Mouse (Mus musculus): ENCODE measurements around the gene Cenpj. TPM values are rescaled to one million over a fixed set of nuclear protein-coding genes. Genes with fewer than 3 reads are reported as not detected.

Cenpj gene
- total RNA-seq, 1 experiment = 4.5 TPM

- Histone ChIP-seq H3K4me1 (ENCODE audit: control insufficient read depth in 2 of 2, insufficient read depth in 2 of 2, low read length in 2 of 2, poor library complexity in 1 of 2) (peaks cover 4 to 8% of the 10 kb centered on the region in 2 experiments; a peak in 3 of 4 replicates), H3K27ac (ENCODE audit: insufficient read depth, low read depth, low read length, poor library complexity, severe bottlenecking) (no peak overlapping the region), H3K9ac (ENCODE audit: insufficient read depth, low read depth, low read length, poor library complexity, severe bottlenecking) (no peak overlapping the region), H3K4me3 (ENCODE audit: insufficient read depth in 1 of 2, low read depth in 1 of 2, low read length in 2 of 2, poor library complexity in 1 of 2, severe bottlenecking in 1 of 2) (no peak overlapping the region), H3K36me3 (ENCODE audit: control insufficient read depth, insufficient read depth, low read length, poor library complexity, severe bottlenecking) (no peaks in the 10 kb centered on the region), H3K9me3 (ENCODE audit: control insufficient read depth, insufficient read depth, low read depth, low read length) (no peaks in the 10 kb centered on the region)
- TF ChIP-seq MAFK (IDR thresholded peaks at IDR 0.05; ENCODE audit: insufficient read depth, low read depth, low read length) (no peak), ZC3H11A (IDR thresholded peaks at IDR 0.05; ENCODE audit: borderline replicate concordance, low read depth, low read length) (no peak), ZNF384 (IDR thresholded peaks at IDR 0.05; ENCODE audit: low read depth, low read length) (no peak), CHD2 (IDR thresholded peaks at IDR 0.05; ENCODE audit: low read depth, low read length) (no peak), HCFC1 (IDR thresholded peaks at IDR 0.05; ENCODE audit: borderline replicate concordance, insufficient read depth, low read length) (no peak)
- in situ Hi-C loops (cut with MboI; ENCODE audit: low sequenced_read_pairs in 2 of 2, unreplicated experiment in 2 of 2) = no loop called here
- peak; percentile 35 for DNase-seq (ENCODE audit: low read depth, low spot score)
Measured at GRCm38 (mm10) chr14:56545491-56545890, 29.7 kb downstream of the Cenpj start.

- Histone ChIP-seq H3K27ac (ENCODE audit: insufficient read depth, low read depth, low read length, poor library complexity, severe bottlenecking) (no peak overlapping the region), H3K4me1 (ENCODE audit: control insufficient read depth in 2 of 2, insufficient read depth in 2 of 2, low read length in 2 of 2, poor library complexity in 1 of 2) (peaks cover 4 to 8% of the 10 kb centered on the region in 2 experiments; a peak in 3 of 4 replicates), H3K36me3 (ENCODE audit: control insufficient read depth, insufficient read depth, low read length, poor library complexity, severe bottlenecking) (no peaks in the 10 kb centered on the region), H3K4me3 (ENCODE audit: insufficient read depth in 1 of 2, low read depth in 1 of 2, low read length in 2 of 2, poor library complexity in 1 of 2, severe bottlenecking in 1 of 2) (no peak overlapping the region), H3K9ac (ENCODE audit: insufficient read depth, low read depth, low read length, poor library complexity, severe bottlenecking) (no peak overlapping the region), H3K9me3 (ENCODE audit: control insufficient read depth, insufficient read depth, low read depth, low read length) (no peaks in the 10 kb centered on the region)
- in situ Hi-C loops (cut with MboI; ENCODE audit: low sequenced_read_pairs in 2 of 2, unreplicated experiment in 2 of 2) = no loop called here
- DNase-seq (ENCODE audit: low read depth, low spot score) = no peak
- TF ChIP-seq CHD2 (IDR thresholded peaks at IDR 0.05; ENCODE audit: low read depth, low read length) = no peak
- TF ChIP-seq MAFK (IDR thresholded peaks at IDR 0.05; ENCODE audit: insufficient read depth, low read depth, low read length) = no peak
- no peak for TF ChIP-seq ZC3H11A (IDR thresholded peaks at IDR 0.05; ENCODE audit: borderline replicate concordance, low read depth, low read length)
- no peak for TF ChIP-seq ZNF384 (IDR thresholded peaks at IDR 0.05; ENCODE audit: low read depth, low read length)
- no peak for TF ChIP-seq HCFC1 (IDR thresholded peaks at IDR 0.05; ENCODE audit: borderline replicate concordance, insufficient read depth, low read length)
Measured at GRCm38 (mm10) chr14:56544946-56545345, 30.3 kb downstream of the Cenpj start.

- peaks cover 1% of the 10 kb centered on the region; the same call in 1 of the 2 replicates for H3K36me3 ChIP-seq (ENCODE audit: control insufficient read depth, insufficient read depth, low read length, poor library complexity, severe bottlenecking)
- H3K27ac ChIP-seq (ENCODE audit: insufficient read depth, low read depth, low read length, poor library complexity, severe bottlenecking) = no peak overlapping the region
- H3K4me1 ChIP-seq (ENCODE audit: control insufficient read depth in 2 of 2, insufficient read depth in 2 of 2, low read length in 2 of 2, poor library complexity in 1 of 2) = 0 out of 4 replicates have a peak, but pooled peaks cover 0 to 2% of the 10 kb centered on the region in 2 experiments
- in situ Hi-C loops (cut with MboI; ENCODE audit: low sequenced_read_pairs in 2 of 2, unreplicated experiment in 2 of 2) = no loop called here
- DNase-seq (ENCODE audit: low read depth, low spot score) = no peak
- no peak overlapping the region for H3K9ac ChIP-seq (ENCODE audit: insufficient read depth, low read depth, low read length, poor library complexity, severe bottlenecking)
- TF ChIP-seq CHD2 (IDR thresholded peaks at IDR 0.05; ENCODE audit: low read depth, low read length) (no peak), ZC3H11A (IDR thresholded peaks at IDR 0.05; ENCODE audit: borderline replicate concordance, low read depth, low read length) (no peak), ZNF384 (IDR thresholded peaks at IDR 0.05; ENCODE audit: low read depth, low read length) (no peak), HCFC1 (IDR thresholded peaks at IDR 0.05; ENCODE audit: borderline replicate concordance, insufficient read depth, low read length) (no peak), MAFK (IDR thresholded peaks at IDR 0.05; ENCODE audit: insufficient read depth, low read depth, low read length) (no peak)
- H3K9me3 ChIP-seq (ENCODE audit: control insufficient read depth, insufficient read depth, low read depth, low read length) = no peaks in the 10 kb centered on the region
- no peak overlapping the region for H3K4me3 ChIP-seq (ENCODE audit: insufficient read depth in 1 of 2, low read depth in 1 of 2, low read length in 2 of 2, poor library complexity in 1 of 2, severe bottlenecking in 1 of 2)
Measured at GRCm38 (mm10) chr14:56530788-56531187, 44.4 kb downstream of the Cenpj start.

GRCm38 (mm10) chr14:56514775-56515174 lies 60.5 kb downstream of the Cenpj start:
- no peak for DNase-seq (ENCODE audit: low read depth, low spot score)
- Histone ChIP-seq H3K4me3 (ENCODE audit: insufficient read depth in 1 of 2, low read depth in 1 of 2, low read length in 2 of 2, poor library complexity in 1 of 2, severe bottlenecking in 1 of 2) (no peak overlapping the region), H3K9me3 (ENCODE audit: control insufficient read depth, insufficient read depth, low read depth, low read length) (no peaks in the 10 kb centered on the region), H3K9ac (ENCODE audit: insufficient read depth, low read depth, low read length, poor library complexity, severe bottlenecking) (no peak overlapping the region), H3K4me1 (ENCODE audit: control insufficient read depth in 2 of 2, insufficient read depth in 2 of 2, low read length in 2 of 2, poor library complexity in 1 of 2) (no peaks in the 10 kb centered on the region), H3K36me3 (ENCODE audit: control insufficient read depth, insufficient read depth, low read length, poor library complexity, severe bottlenecking) (peaks cover 3% of the 10 kb centered on the region; the same call in 1 of the 2 replicates), H3K27ac (ENCODE audit: insufficient read depth, low read depth, low read length, poor library complexity, severe bottlenecking) (no peak overlapping the region)
- no peak for TF ChIP-seq HCFC1 (IDR thresholded peaks at IDR 0.05; ENCODE audit: borderline replicate concordance, insufficient read depth, low read length)
- TF ChIP-seq ZC3H11A (IDR thresholded peaks at IDR 0.05; ENCODE audit: borderline replicate concordance, low read depth, low read length) = no peak
- no peak for TF ChIP-seq CHD2 (IDR thresholded peaks at IDR 0.05; ENCODE audit: low read depth, low read length)
- no peak for TF ChIP-seq MAFK (IDR thresholded peaks at IDR 0.05; ENCODE audit: insufficient read depth, low read depth, low read length)
- no peak for TF ChIP-seq ZNF384 (IDR thresholded peaks at IDR 0.05; ENCODE audit: low read depth, low read length)
- in situ Hi-C loops (cut with MboI; ENCODE audit: low sequenced_read_pairs in 2 of 2, unreplicated experiment in 2 of 2) = no loop called here

All from ES-E14 (cell line).